Mouse (Mus musculus) embryonic facial prominence, embryonic 13.5 days (tissue): Measurements from ENCODE around the gene Gm17662. TPM values are rescaled to one million over a fixed set of nuclear protein-coding genes. Genes with fewer than 3 reads are reported as not detected.

Source experiments
- ATAC-seq: fragments of 200-750 bp; cut with Nextera tagmentation; 2 replicates; pipeline ENCODE4 v1.8.0; 2017; ENCODE audit warnings: low read depth; ENCODE audit not compliant: insufficient number of reproducible peaks, insufficient read depth, low FRiP score, low TSS enrichment
- H3K27ac ChIP-seq: fragments of 300-500 bp; sonication (generic); 2 replicates; pipeline ENCODE4 v1.5.1; 2015; ENCODE audit warnings: moderate library complexity, mild to moderate bottlenecking, inconsistent platforms
- H3K27me3 ChIP-seq: fragments of 300-500 bp; sonication (generic); 2 replicates; pipeline ENCODE4 v1.6.1; 2015; ENCODE audit warnings: mild to moderate bottlenecking, inconsistent platforms
- H3K36me3 ChIP-seq: fragments of 300-500 bp; sonication (generic); 2 replicates; pipeline ENCODE4 v1.6.1; 2015; ENCODE audit warnings: mild to moderate bottlenecking, inconsistent platforms
- H3K4me1 ChIP-seq: fragments of 300-500 bp; sonication (generic); 2 replicates; pipeline ENCODE4 v1.6.1; 2015; ENCODE audit warnings: inconsistent platforms
- H3K4me2 ChIP-seq: fragments of 300-500 bp; sonication (generic); 2 replicates; pipeline ENCODE4 v1.6.1; 2015; ENCODE audit warnings: moderate library complexity, mild to moderate bottlenecking, inconsistent platforms
- H3K4me3 ChIP-seq: fragments of 300-500 bp; sonication (generic); 2 replicates; pipeline ENCODE4 v1.5.1; 2015; ENCODE audit warnings: mild to moderate bottlenecking, inconsistent platforms
- H3K9ac ChIP-seq: fragments of 300-500 bp; sonication (generic); 2 replicates; pipeline ENCODE4 v1.6.1; 2015; ENCODE audit warnings: mild to moderate bottlenecking, inconsistent platforms
- H3K9me3 ChIP-seq: fragments of 300-500 bp; sonication (generic); 2 replicates; pipeline ENCODE4 v1.6.1; 2016; ENCODE audit warnings: inconsistent platforms
- WGBS: fragments of 180-500 bp; shearing (Covaris S2); methylation state at CpG from one replicate; pipeline ENCODE4 v1.1.7; 2015; ENCODE audit warnings: mixed read lengths; 5-methylcytosine and 5-hydroxymethylcytosine counted together
- polyA plus RNA-seq: library from polyadenylated mRNA; unstranded; fragments of >200 nt; fragmentation: Nextera tagmentation; extraction: Ambion mirVana; gene quantifications from 2 replicates; pipeline ENCODE4 v1.2.1, GENCODE M21; 2015

Gm17662 gene
- not detected in 2 replicates for polyA plus RNA-seq

- no peak within 1 kb of the TSS for H3K27ac ChIP-seq
- H3K9me3 ChIP-seq = no peaks in the 10 kb centered on the region
- H3K4me1 ChIP-seq = no peaks in the 10 kb centered on the region
- H3K27me3 ChIP-seq = no peaks in the 10 kb centered on the region
- H3K4me2 ChIP-seq = no peak within 1 kb of the TSS
- H3K9ac ChIP-seq = no peak within 1 kb of the TSS
- 58% methylated on average over 1 of the region's 1 CpGs for WGBS
- no peaks in the 10 kb centered on the region for H3K36me3 ChIP-seq
- no peak within 1 kb of the TSS for H3K4me3 ChIP-seq
- no peak for ATAC-seq
Observed at GRCm38 (mm10) chr4:104857029-104857428, at the start of gene Gm17662. Gene Gm17662, plus strand, starts transcription at chr4:104857329.

- H3K27me3 ChIP-seq = no peaks in the 10 kb centered on the region
- no peaks in the 10 kb centered on the region for H3K4me1 ChIP-seq
- no peaks in the 10 kb centered on the region for H3K9me3 ChIP-seq
- no peak for ATAC-seq
- H3K27ac ChIP-seq = no peak overlapping the region
- WGBS = 88% methylated on average over 10 of the region's 10 CpGs
- no peak overlapping the region for H3K4me3 ChIP-seq
- no peak overlapping the region for H3K9ac ChIP-seq
- H3K4me2 ChIP-seq = no peak overlapping the region
- H3K36me3 ChIP-seq = no peaks in the 10 kb centered on the region
Observed at GRCm38 (mm10) chr4:104810710-104811286, 46.3 kb upstream of the Gm17662 start.

GRCm38 (mm10) chr4:104813617-104814016 lies 43.5 kb upstream of the Gm17662 start:
- no peaks in the 10 kb centered on the region for H3K9me3 ChIP-seq
- no peak for ATAC-seq
- no peak overlapping the region for H3K9ac ChIP-seq
- 81% methylated on average over 2 of the region's 2 CpGs for WGBS
- no peaks in the 10 kb centered on the region for H3K27me3 ChIP-seq
- no peak overlapping the region for H3K27ac ChIP-seq
- H3K36me3 ChIP-seq = no peaks in the 10 kb centered on the region
- no peak overlapping the region for H3K4me3 ChIP-seq
- no peak overlapping the region for H3K4me2 ChIP-seq
- no peaks in the 10 kb centered on the region for H3K4me1 ChIP-seq

DNA sequence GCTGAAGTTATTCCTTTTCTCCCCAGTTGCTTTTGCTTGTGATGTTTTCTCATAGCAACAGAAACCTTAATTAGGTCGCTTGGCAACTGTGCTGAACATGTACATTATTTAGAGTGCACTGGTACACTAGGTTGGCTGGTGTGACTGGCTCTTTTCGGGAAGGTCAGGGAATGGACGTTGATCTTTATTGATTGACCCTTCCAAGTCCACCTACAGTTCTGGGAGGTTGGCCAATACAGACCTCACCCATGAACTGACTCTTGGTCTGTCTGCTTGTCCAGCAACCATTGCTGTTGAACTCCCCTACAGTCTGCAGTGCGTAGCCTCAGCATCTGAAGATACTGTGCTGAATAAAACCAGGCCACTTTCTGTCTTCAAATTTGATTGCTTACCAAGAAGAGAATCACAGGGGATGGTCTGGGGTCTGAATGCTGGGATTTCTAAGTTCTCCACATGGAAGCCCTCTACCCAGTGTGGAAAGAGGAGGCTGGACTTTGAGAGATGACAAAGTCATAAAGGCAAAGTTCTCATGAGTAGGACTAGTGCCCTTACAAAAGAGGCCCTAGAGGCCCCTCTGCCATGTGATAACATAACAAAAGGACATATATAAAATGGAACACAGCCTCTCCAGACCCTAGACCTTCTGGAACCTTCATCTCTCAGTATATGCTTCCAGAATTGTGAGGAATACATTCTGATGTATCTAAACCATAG lies 40.5 kb upstream of the Gm17662 start:
- no peak overlapping the region for H3K4me3 ChIP-seq
- H3K9me3 ChIP-seq = no peaks in the 10 kb centered on the region
- no peaks in the 10 kb centered on the region for H3K27me3 ChIP-seq
- H3K9ac ChIP-seq = no peak overlapping the region
- no peak overlapping the region for H3K27ac ChIP-seq
- no peaks in the 10 kb centered on the region for H3K4me1 ChIP-seq
- no peak overlapping the region for H3K4me2 ChIP-seq
- ATAC-seq = no peak
- WGBS = 88% methylated on average over 4 of the region's 4 CpGs
- no peaks in the 10 kb centered on the region for H3K36me3 ChIP-seq

- WGBS = 39% methylated on average over 2 of the region's 2 CpGs
- H3K9me3 ChIP-seq = no peaks in the 10 kb centered on the region
Observed at GRCm38 (mm10) chr4:104817509-104817908, 39.6 kb upstream of the Gm17662 start.

GRCm38 (mm10) chr4:104818986-104819385 lies 38.1 kb upstream of the Gm17662 start:
- H3K9ac ChIP-seq = no peak overlapping the region
- H3K27me3 ChIP-seq = no peaks in the 10 kb centered on the region
- no peak overlapping the region for H3K4me2 ChIP-seq
- H3K4me1 ChIP-seq = no peaks in the 10 kb centered on the region
- H3K27ac ChIP-seq = no peak overlapping the region
- 36% methylated on average over 4 of the region's 4 CpGs for WGBS
- no peaks in the 10 kb centered on the region for H3K36me3 ChIP-seq
- no peaks in the 10 kb centered on the region for H3K9me3 ChIP-seq
- H3K4me3 ChIP-seq = no peak overlapping the region
- no peak for ATAC-seq

More at GRCm38 (mm10) chr4:104817509-104817908, 39.6 kb upstream of the Gm17662 start:
- Histone ChIP-seq H3K9ac (no peak overlapping the region), H3K36me3 (no peaks in the 10 kb centered on the region), H3K27me3 (no peaks in the 10 kb centered on the region), H3K27ac (no peak overlapping the region), H3K4me2 (no peak overlapping the region), H3K4me3 (no peak overlapping the region), H3K4me1 (no peaks in the 10 kb centered on the region)
- no peak for ATAC-seq

- Histone ChIP-seq H3K36me3 (no peaks in the 10 kb centered on the region), H3K9ac (no peak overlapping the region), H3K9me3 (no peaks in the 10 kb centered on the region), H3K27ac (no peak overlapping the region), H3K4me2 (no peak overlapping the region), H3K4me1 (no peaks in the 10 kb centered on the region), H3K4me3 (no peak overlapping the region), H3K27me3 (no peaks in the 10 kb centered on the region)
- ATAC-seq = no peak
- WGBS = 33% methylated on average over 4 of the region's 4 CpGs
Observed at GRCm38 (mm10) chr4:104819891-104820290, 37.2 kb upstream of the Gm17662 start.

- 72% methylated on average over 4 of the region's 4 CpGs for WGBS
- no peak overlapping the region for H3K27ac ChIP-seq
- no peaks in the 10 kb centered on the region for H3K36me3 ChIP-seq
- no peaks in the 10 kb centered on the region for H3K4me1 ChIP-seq
- H3K27me3 ChIP-seq = no peaks in the 10 kb centered on the region
- H3K4me3 ChIP-seq = no peak overlapping the region
- H3K9me3 ChIP-seq = no peaks in the 10 kb centered on the region
- ATAC-seq = no peak
- no peak overlapping the region for H3K9ac ChIP-seq
- no peak overlapping the region for H3K4me2 ChIP-seq
Observed at GRCm38 (mm10) chr4:104823597-104824101, 33.5 kb upstream of the Gm17662 start.

DNA sequence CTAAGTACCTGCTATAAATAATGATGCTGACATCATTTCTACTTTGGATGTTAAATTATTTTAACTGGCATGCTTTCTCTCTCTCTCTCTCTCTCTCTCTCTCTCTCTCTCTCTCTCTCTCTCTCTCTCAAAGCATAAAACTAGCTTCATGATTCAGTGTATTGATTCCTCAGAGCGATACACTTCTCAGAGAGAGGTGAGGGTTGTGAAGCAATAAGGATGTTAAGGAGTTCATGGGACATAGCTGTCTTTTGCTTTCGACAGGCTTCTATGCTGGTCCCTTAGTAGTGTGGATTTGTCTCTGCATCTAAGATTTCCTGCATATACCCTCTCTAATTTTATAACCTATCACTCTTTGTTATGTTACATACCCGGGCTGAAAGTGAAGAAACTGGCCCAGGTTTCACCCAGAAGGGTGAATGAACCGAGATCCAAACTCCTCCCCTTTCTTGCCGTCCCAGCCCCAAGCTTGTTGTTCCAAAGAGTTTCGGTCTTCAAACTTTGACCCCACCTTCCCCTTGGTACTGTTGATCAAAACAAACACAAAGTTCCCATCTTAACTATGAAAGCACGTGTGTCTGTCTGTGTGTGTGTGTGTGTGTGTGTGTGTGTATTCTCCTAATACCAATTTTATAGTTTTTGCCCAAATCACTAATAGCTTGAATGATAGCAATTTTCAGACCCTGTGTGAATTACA lies 32.6 kb upstream of the Gm17662 start:
- Histone ChIP-seq H3K27me3 (no peaks in the 10 kb centered on the region), H3K9ac (no peak overlapping the region)
- WGBS = 64% methylated on average over 7 of the region's 7 CpGs

GRCm38 (mm10) chr4:104828939-104829338 lies 28.2 kb upstream of the Gm17662 start:
- no peak overlapping the region for H3K27ac ChIP-seq
- H3K4me1 ChIP-seq = no peaks in the 10 kb centered on the region
- whole genome bisulfite sequencing = 77% methylated on average over 5 of the region's 5 CpGs
- no peak for ATAC-seq
- no peaks in the 10 kb centered on the region for H3K9me3 ChIP-seq
- no peaks in the 10 kb centered on the region for H3K27me3 ChIP-seq
- H3K9ac ChIP-seq = no peak overlapping the region
- no peak overlapping the region for H3K4me2 ChIP-seq
- no peaks in the 10 kb centered on the region for H3K36me3 ChIP-seq
- no peak overlapping the region for H3K4me3 ChIP-seq

More for the DNA sequence above, 32.6 kb upstream of the Gm17662 start:
- H3K4me1 ChIP-seq = no peaks in the 10 kb centered on the region
- no peak overlapping the region for H3K4me2 ChIP-seq
- H3K27ac ChIP-seq = no peak overlapping the region
- no peak for ATAC-seq
- H3K4me3 ChIP-seq = no peak overlapping the region
- H3K9me3 ChIP-seq = no peaks in the 10 kb centered on the region
- H3K36me3 ChIP-seq = no peaks in the 10 kb centered on the region

- Histone ChIP-seq H3K27me3 (no peaks in the 10 kb centered on the region), H3K9ac (no peak overlapping the region)
- WGBS = 31% methylated on average over 5 of the region's 5 CpGs
Observed at GRCm38 (mm10) chr4:104835096-104835495, 22.0 kb upstream of the Gm17662 start.

More at GRCm38 (mm10) chr4:104835096-104835495, 22.0 kb upstream of the Gm17662 start:
- no peak overlapping the region for H3K27ac ChIP-seq
- H3K9me3 ChIP-seq = no peaks in the 10 kb centered on the region
- H3K36me3 ChIP-seq = no peaks in the 10 kb centered on the region
- no peak overlapping the region for H3K4me3 ChIP-seq
- no peak for ATAC-seq
- H3K4me1 ChIP-seq = peaks cover 4% of the 10 kb centered on the region; the same call in 1 of the 2 replicates
- H3K4me2 ChIP-seq = no peak overlapping the region
